Mouse (Mus musculus) cerebellum, adult 9-10 months (tissue): ENCODE results near the gene Foxn3.

Experiments
- DNase-seq: peaks from one replicate; pipeline ENCODE4 v3.0.0; 2022

Foxn3 gene

GRCm38 (mm10) chr12:99563219-99564059 is at the start of gene Foxn3:
Foxn3 (minus strand) TSS chr12:99563582.
- peak; percentile 69 for DNase-seq

GRCm38 (mm10) chr12:99612181-99612871 is 48.9 kb upstream of the Foxn3 start:
- no peak for DNase-seq

GRCm38 (mm10) chr12:99610868-99611267 is 47.5 kb upstream of the Foxn3 start:
- DNase-seq, result no peak

- no peak for DNase-seq
These were observed 46.9 kb upstream of the Foxn3 start for GRCm38 (mm10) chr12:99610069-99610815.

GRCm38 (mm10) chr12:99609643-99610042 is 46.3 kb upstream of the Foxn3 start:
- DNase-seq, result no peak

GRCm38 (mm10) chr12:99608279-99608955 is 45.0 kb upstream of the Foxn3 start:
- DNase-seq, result no peak

- no peak for DNase-seq
These were observed 40.0 kb upstream of the Foxn3 start for GRCm38 (mm10) chr12:99603381-99603780.

- DNase-seq, result no peak
These were observed 38.5 kb upstream of the Foxn3 start for GRCm38 (mm10) chr12:99601841-99602240.

- DNase-seq, result no peak
These were observed 38.0 kb upstream of the Foxn3 start for GRCm38 (mm10) chr12:99601392-99601791.

- no peak for DNase-seq
These were observed 36.2 kb upstream of the Foxn3 start for GRCm38 (mm10) chr12:99599606-99600005.

- DNase-seq, result no peak
These were observed 33.0 kb upstream of the Foxn3 start for GRCm38 (mm10) chr12:99596397-99596796.

GRCm38 (mm10) chr12:99587338-99587737 is 24.0 kb upstream of the Foxn3 start:
- DNase-seq, result no peak

- no peak for DNase-seq
These were observed 16.6 kb upstream of the Foxn3 start for GRCm38 (mm10) chr12:99579989-99580388.

GRCm38 (mm10) chr12:99576682-99577081 is 13.3 kb upstream of the Foxn3 start:
- no peak for DNase-seq

GRCm38 (mm10) chr12:99574299-99574698 is 10.9 kb upstream of the Foxn3 start:
- no peak for DNase-seq

GRCm38 (mm10) chr12:99573036-99573435 is 9.7 kb upstream of the Foxn3 start:
- no peak for DNase-seq

GRCm38 (mm10) chr12:99571999-99572398 is 8.6 kb upstream of the Foxn3 start:
- no peak for DNase-seq

GRCm38 (mm10) chr12:99570197-99570956 is 7.0 kb upstream of the Foxn3 start:
- DNase-seq, result peak; percentile 85

GRCm38 (mm10) chr12:99565606-99566005 is 2.2 kb upstream of the Foxn3 start:
- no peak for DNase-seq

- peak; percentile 25 for DNase-seq
These were observed 1.0 kb upstream of the Foxn3 start for GRCm38 (mm10) chr12:99564301-99564910.

- no peak for DNase-seq
These were observed 554 bp downstream of the Foxn3 start for GRCm38 (mm10) chr12:99562867-99563189.
